Mouse (Mus musculus): ENCODE results near the gene Cgas. TPM values are rescaled to one million over a fixed set of nuclear protein-coding genes. Genes with fewer than 3 reads are reported as not detected.
"Not testable (repeated sequence)": the region's sequence is repeated elsewhere in the genome, so short reads cannot be mapped to it uniquely, and the experiment has no call there.

The Cgas gene
- 1 to 10 TPM in 1 of 4 experiments, under 1 TPM in 3; 0.52 to 1.1 (median 0.65) TPM for total RNA-seq (2022)

DNA sequence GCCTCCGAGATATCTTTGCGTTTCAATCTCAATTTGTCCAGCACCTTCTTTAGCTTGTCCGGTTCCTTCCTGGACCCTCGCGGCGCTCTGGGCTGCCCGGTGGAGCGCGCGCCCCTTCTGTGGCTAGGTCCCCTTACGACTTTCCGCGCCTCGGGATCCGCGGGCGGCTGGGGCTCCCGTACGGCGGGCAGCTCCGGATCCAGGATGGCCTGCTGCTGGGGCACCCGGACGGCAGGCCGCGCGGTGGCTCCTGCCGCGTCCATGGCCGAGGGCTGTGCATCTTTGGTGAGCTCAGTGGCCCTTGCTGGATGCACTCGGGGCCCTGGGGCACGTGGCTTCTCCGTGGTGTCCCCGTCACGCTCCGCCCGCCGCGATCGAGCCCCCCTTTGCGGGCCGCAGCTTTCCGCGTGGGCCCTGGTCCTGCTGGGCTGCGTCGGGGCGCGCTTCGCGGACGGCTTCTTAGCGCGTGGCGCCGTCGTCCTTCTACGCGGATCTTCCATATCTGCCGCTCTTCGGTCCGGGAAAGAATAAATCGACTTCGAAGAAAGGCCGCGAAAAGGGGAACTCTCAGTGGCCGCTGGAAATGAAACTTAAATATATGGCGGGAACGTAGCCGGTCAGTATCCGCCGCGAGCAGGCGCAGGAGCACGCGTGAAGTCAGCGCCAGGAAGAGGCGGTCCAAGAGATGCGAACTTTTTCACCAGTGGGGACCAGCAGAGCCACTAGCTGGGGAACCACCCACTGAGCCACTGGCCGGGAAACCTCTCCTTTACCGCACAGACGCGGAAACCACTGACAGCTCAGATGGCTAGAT lies at the start of gene Cgas:
Gene Cgas, minus strand, starts transcription at position 659 of the 814 bp plus-strand sequence.
- no peak for DNase-seq (ENCODE audit: low spot score in 2 of 2)

DNA sequence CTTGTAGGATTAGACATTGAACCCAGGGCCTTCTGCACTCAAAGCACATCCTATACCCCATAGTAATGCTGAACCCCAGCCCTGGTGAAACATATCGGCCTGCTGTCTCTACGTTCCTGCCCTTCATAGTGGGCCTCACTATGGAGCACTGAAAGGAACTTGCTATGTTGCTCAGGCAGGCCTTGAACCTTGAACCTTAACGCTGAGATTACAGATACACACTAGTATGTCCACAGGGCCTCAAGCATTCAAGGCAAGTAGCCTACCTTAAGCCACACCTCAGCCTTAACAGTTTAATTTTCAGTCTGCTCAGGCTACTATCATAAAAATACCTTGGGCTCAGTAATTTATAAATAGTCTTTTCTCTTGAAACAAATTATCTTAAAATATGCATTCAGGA lies 49.2 kb upstream of the Cgas start:
- DNase-seq (ENCODE audit: low spot score in 2 of 2), result no peak

DNA sequence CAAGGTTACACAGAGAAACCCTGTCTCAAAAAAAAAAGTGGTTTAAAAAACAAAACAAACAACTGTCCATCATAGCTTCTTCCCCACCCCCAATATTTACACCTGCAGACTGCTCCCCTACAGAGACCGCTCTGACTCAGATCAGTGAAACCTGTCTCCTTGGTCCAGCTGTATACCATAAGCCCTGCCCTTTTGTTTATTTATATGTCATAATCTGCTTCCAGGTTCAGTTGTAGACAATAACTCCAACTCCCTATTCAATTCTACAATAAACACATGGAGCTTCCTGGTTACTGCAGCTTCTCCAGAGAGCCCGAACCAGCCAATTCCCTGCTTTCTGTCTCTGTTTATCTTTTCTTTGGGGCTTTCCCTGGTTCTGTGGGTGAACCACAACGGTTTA lies 48.1 kb upstream of the Cgas start:
- DNase-seq (ENCODE audit: low spot score in 2 of 2), result no peak

DNA sequence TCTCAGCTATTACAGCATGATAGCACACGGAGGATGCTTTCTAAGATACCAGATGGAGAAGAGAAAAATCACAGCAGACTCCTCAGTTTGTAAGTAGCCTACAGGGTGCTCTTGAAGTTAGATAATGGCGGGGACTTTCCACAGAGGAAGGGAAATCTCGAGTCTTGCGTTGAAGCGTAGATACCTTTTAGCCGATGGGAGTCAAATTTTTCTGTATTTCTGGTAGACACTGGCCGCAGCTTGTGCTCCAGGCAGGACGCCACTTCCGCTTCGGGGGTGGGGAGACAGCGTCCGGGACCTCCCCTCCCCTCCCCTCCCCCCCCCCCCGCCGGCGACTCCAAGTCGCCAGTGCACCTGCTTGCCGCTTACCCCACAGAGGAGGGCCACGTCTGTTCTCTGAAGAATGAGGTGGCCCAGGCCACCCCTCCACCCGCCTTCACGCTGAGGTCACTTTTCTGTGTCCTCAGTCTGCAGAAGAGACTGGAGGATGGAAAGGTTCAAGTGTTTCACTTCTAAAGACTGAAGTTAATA lies 45.9 kb upstream of the Cgas start, which contains the start of gene Eef1a1:
Gene Eef1a1, minus strand, starts transcription at position 262 of the 531 bp plus-strand sequence.
- DNase-seq (ENCODE audit: low spot score in 2 of 2), result no peak

DNA sequence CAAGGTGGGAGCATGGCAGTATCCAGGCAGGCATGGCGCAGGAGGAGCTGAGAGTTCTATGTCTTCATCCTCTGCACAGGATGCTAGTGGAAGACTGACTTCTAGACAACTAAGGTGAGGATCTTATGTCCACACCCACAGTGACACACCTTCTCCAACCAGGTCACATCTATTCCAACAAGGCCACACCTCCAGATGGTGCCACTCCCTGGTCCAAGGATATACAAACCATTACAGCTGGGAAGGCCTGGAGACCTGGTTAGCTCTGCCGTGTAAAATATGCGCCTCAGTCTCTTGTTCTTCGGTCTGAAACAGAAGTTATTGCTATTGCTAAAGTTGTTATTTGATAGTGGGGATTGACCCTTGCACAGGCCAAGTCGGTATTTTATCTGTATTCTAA lies 45.0 kb upstream of the Cgas start:
- not testable (repeated sequence) for DNase-seq (ENCODE audit: low spot score in 2 of 2)

DNA sequence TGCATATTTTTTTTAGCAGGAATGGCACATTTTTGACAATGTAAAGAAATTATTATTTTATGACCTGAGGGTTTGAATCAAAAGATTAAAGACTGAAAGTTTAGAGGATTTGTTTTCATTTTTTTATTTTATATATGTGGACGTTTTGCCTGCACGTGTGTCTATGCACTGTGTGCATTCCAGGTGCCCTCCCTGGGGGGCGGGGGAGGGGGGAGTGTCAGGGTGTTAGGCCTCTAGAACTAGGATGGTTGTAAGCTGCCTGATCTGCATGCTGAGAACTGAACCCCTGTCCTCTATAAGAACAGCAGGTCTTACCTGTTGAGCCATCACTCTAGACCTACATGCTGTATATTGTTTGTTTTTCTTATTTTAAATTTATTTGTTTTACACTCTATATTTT lies 41.6 kb upstream of the Cgas start:
- DNase-seq (ENCODE audit: low spot score in 2 of 2), result no peak

DNA sequence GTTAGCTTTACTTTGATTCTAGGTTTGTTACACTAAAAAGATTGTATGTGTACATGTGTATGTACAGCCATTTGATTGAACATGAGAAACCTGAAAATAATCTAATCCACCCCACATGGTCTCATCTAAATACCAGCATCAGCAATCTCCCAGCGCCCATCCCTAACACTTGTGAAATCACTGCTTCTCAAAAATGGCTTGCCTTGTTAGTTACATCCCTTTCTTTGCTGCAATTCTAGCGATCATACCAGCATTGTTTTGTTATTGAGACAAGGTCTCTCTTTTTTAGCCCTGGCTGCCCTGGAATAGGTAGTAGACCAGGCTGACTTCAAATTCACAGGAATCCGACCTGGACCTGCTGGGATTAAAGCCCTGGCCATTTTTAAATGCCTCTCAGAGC lies 39.3 kb upstream of the Cgas start:
- no peak for DNase-seq (ENCODE audit: low spot score in 2 of 2)

DNA sequence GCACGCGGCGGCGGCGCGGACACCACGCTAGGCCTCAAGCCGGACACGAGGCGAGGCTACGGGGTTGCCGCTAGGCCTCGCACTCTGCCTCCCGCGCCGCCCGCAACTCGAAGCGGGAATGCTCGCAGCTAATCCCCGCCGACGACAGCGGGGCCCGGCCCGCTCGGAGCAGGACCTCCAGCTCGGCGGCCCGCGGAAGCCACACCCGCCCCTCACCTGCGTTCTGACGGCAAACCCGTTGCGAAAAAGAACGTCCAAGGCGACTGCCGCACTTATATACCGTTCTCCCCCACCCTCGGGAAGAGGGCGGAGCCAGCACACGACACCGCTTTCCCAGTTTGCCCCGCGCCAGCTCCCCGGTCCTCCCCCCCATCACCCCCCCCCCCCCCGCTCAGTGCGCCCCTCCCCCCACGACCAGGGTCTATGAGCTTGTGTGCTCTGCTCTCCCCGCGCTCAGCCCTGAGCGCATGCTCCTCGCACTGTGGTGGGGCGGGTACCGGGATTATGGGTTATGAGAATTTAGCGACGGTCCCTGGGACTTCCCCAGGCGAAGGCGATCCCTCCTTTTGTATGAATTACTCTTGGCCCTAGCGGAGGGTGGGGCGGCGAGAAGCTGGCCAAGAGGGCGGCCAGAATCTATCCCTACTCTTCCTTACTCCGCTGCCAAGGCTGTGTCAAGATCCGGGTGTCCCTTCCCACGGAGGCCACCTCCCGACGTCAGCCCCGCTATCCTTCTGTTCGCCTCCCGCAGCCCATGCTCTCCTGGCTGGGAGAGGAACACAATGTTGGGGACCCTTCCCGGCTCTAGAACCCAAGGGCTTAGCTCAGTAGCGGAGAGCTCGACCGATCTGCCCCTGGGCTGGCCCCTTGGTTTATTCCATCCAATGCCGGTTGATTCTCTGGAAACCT lies 38.6 kb upstream of the Cgas start:
- DNase-seq (ENCODE audit: low spot score in 2 of 2), result peak; percentile 97

DNA sequence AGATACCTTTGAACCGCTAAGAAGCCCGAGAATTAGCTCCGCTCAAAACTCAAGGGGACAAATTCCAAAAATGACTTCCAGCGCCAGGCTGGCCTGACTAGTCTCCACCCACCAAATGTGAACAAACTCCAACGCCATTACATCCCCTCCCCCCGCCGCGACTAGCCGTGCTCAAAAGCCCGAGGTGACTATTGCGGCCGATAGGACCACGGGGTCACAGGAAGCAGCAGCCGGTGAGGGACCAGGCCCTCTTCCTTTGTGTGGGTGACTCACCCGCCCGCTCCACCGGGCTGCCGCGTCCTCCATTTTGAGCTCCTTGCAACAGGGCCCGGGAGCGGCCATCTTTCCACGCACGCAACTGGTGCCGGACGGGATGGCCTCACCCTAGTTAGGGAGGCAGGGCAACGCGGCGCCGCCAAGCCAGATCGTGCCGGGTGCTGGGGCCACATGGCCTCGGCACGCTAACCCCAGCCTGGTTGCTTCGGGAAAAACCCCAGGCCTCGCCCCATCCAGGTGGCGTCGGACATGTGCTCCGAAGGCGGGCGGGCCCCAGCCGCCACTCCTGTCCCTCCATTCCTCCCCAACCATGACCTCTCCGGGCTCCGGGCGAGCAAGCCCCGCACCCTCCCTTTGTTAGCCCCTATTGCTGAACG lies 37.8 kb upstream of the Cgas start:
- peak; percentile 59 to 76 for DNase-seq (ENCODE audit: low spot score in 2 of 2)

DNA sequence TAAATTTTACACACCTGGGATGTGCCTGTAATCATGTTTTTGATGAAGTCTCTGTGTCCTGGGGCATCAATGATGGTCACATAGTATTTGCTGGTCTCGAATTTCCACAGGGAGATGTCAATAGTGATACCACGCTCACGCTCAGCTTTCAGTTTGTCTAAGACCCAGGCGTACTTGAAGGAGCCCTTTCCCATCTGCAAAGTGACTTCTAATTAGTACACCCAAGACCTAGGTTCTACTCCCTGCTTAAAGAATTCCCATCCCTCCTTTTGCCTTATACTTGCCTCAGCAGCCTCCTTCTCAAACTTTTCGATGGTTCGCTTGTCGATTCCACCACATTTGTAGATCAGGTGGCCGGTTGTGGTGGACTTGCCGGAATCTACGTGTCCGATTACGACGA lies 37.2 kb upstream of the Cgas start:
- not testable (repeated sequence) for DNase-seq (ENCODE audit: low spot score in 2 of 2)

DNA sequence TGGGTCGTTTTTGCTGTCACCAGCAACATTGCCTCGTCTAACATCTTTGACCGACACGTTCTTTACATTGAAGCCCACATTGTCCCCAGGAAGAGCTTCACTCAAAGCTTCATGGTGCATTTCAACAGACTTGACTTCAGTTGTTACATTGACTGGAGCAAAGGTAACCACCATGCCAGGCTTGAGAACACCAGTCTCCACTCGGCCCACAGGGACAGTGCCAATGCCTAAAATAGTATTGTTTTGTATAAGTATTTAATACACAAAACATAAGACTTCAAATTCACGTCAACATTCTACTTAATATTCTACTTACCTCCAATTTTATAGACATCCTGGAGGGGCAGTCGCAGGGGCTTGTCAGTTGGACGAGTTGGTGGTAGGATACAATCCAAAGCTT lies 36.3 kb upstream of the Cgas start:
- DNase-seq (ENCODE audit: low spot score in 2 of 2), result not testable (repeated sequence)

DNA sequence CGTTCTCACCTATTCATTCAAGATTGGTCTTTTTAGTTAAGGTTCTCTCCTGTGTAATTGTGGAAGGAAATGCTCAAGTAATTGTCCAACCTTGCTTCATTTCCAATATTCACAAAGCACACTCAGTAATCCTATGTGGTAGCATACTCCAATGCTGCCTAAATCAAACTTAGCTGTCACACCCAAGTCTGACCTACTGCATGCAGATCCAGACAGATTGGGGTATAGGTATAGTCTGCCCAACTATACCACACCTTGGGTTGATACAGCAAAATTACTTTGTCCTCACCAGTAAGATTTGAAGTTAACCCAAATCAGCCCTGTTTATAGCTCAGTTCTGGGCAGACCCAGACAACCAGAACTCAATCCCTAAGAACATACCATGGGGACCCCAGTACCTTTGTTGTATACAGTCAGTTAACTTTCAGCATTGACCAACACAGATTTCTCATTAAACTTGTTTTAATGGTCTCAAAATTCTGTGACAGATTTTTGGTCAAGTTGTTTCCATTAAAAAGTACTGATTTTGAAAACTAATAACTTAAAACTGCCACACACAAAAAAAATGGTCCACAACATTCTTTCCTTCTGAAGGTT lies 35.1 kb upstream of the Cgas start:
- DNase-seq (ENCODE audit: low spot score in 2 of 2), result not testable (repeated sequence)

DNA sequence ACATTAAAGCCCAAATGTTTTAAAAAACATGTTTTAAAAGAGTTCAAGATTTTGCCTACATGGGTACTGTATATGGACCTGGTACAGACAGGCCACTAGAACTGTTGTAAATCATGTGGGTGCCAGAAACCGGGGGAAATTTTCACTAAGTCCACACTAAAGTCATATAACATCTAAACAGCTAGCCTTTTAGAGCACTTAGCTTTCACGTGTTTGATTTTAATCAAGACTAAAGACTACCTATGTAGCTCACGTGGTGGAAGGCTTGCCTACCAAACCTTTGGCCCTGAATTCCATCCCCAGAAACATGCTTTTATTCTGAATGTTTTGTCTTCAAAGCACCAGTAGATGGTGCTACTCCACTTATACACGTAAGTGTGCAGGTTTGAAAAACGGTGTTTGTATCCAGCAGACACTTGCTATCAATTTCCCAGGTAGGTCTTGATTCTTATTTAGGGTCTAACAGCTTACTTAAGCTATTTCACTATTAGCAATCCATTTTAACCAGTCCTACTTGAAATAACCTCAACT lies 34.0 kb upstream of the Cgas start:
- no peak for DNase-seq (ENCODE audit: low spot score in 2 of 2)

DNA sequence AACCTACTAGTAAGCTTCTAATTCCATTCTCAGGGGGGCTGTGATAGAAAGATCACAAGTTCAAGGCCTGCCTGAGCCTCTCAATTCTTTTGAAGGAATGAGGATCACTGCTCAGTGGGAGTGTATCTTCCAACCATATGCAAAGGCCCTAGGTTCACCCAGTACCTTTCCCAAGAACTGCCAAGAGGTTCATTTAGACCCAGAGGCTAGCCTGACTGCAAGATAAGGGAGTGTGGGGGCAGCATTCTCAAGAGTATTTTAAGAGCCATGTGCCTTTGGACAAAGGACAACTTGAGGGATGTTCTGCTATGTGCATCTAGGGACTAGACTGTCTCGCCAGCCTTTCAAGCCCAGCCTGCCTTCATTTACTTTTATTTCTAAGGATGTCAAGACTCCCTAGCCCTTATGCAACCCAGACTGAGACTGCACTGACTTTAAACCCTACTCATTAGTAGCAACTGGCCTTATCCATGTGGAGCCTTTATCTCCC lies 33.5 kb upstream of the Cgas start:
- DNase-seq (ENCODE audit: low spot score in 2 of 2), result no peak

DNA sequence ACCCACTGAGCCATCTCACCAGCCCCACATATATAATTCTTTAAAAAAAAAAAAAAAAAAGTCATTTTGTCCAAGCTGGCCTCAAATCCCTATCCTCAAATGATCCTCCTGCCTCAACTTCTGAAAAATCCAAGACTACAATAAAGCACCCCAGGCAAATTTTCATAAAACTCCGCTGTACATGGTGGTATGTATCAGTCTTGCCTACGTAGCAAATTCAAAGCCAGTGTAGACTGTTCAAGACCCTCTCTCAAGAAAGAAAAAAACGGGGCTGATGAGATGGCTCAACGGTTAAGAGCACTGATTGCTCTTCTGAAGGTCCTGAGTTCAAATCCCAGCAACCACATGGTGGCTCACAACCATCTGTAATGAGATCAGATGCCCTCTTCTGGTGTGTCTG lies 32.8 kb upstream of the Cgas start:
- no peak for DNase-seq (ENCODE audit: low spot score in 2 of 2)

DNA sequence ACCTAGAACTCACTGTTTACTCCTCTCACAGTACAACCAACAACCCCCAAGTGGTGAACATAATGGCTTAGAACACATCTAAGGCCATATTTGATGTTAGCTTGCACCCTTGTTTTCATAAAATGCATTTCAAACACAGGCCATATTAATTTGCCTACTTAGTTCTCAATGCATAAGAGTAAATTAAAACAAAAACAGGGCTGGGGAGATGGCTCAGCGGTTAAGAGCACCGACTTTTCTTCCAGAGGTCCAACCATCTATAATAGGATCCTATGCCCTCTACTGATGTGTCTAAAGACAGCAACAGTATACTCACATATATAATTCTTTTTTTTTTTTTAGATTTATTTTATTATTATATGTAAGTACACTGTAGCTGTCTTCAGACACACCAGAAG lies 32.3 kb upstream of the Cgas start:
- DNase-seq (ENCODE audit: low spot score in 2 of 2), result no peak

DNA sequence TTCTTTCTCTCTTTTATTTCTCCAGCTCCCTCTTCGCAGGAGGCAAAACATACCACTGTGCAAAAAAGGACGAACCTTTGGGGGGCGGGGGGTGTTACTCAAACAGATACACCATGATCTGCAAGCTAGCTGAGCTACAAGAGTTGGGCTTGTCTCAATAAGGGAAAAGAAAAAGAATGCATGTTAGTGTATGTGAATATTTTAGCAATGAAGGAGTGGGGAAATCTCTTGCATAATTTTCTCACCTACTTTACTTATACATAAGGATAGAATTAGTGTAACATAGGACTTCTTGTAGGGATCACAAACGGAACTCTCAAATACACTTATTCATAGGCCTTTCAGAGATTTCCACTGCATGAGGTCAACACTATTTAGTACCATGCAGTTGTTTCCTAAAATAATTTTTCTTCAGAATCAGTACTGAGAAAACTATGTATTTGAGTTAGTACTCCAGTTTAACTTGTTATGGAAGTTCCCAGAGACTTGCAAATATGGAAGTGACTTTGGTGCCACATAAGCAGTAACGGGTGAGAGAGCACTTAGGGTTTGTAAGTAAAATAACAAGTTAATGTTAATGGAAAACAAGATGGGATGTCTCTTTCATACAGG lies 31.8 kb upstream of the Cgas start:
- no peak for DNase-seq (ENCODE audit: low spot score in 2 of 2)

DNA sequence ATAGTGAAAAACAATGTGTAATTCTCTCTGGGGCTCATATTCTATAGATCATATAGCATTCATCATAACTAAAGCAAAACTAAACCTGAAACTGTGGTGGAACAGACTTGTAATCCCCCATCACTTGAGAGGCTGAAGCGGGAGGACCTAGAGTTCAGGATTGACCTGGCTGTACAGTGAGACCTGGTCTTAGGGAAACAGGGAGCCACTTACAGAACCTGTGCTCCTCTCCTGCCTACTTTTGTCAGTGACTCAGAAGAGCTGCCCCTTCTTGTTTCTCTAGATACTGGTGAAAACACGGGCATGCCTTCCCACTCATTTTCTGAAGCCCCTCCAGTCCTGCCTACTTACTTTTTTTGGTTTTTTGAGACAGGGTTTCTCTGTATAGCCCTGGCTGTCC lies 31.2 kb upstream of the Cgas start:
- no peak for DNase-seq (ENCODE audit: low spot score in 2 of 2)

DNA sequence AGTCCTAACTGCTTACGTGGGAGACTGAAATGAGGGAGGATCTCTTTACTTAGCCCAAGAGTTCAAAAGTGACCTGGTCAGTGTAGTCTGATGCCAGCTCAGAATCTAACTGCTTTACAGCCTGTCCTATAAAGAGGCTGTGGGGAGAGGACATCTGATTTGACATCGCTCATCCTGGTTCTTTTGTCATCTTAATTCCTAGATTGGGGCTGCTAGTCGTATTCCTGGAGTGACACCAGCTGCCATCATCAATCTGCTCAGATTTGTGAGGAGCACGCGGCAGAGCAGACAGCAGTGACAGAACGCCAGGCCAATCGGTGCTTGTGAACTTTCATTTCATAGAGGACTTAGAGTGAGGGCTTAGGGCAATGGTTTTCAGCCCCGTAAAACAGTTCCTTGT lies 30.6 kb upstream of the Cgas start:
- DNase-seq (ENCODE audit: low spot score in 2 of 2), result no peak

DNA sequence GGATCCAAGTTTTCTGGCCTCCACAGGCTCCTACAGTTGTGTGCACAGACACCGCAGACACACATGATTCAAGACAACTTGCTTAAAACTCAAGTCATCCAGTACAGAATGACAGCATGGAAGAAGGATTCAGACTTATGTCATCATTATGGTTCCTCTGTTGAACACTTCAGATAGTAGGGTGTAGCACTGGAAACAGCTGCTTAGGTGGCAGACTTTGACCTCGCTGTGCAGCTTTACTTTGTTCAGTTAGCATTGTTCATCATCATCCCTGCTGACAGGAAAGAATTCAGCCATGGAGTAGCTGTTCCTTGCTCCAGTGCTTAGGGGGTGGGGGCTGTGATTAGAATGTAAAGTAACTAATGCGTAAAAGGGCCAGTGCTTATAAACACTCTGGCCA lies 22.7 kb upstream of the Cgas start:
- no peak for DNase-seq (ENCODE audit: low spot score in 2 of 2)

Measured in left cerebral cortex, adult 8-10 months (tissue).